Mouse (Mus musculus) ES-CJ7 (cell line): ENCODE measurements around the gene Ttc7b.
A peak's percentile ranks its signal among the peaks of the same experiment; 100 is the strongest.

Experiments
- DNase-seq: peaks from one replicate; pipeline ENCODE4 v3.0.0; 2011; ENCODE audit warnings: low read depth, low spot score

Ttc7b gene

DNA sequence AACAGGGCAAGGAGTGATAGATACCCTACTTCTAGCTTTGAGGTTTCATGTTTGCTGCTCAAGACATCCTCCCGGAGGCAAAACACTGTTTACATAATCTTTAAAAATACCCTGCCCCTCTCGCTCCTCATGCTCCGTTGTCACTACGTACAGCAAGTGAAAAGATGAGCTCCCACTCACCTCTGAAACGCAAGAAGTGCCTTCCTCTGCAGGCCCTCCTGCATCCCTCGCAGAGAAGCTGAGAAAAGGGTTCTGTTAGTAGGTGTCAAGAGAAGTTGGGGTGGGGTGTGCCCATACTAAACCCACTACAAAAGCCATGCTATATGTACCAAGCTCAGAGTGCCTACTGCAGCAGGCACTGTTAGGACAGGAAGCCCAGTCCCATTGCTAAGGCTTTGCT is 138.7 kb downstream of the Ttc7b start:
- no peak for DNase-seq

DNA sequence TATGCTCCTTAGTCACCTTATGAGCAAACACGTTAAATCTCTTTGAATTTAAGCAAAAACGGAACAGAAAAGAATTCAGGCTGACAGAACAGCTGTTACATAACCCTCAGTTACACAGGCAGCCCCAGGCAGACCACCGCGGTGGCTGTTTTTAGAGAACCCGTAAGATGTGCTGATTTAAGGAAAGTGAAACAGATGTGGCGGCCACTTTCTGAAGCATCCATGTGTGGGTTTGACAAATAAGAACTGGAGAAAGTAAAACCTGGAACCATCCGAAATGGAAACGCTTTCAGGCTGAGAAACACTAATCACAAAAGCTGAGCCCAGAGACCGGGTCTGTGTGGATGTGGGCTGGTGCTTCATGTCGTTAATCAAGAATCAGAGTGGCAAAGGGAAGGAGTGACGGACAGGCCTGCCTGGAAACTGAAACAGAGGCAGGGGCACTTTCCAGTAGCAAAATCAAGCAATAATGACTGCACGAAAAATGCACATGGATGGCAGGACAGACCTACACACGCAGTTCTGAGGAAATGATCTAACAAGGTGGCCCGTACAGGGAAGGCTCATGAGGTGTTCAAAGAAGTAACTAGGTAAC is 139.8 kb downstream of the Ttc7b start:
- no peak for DNase-seq

DNA sequence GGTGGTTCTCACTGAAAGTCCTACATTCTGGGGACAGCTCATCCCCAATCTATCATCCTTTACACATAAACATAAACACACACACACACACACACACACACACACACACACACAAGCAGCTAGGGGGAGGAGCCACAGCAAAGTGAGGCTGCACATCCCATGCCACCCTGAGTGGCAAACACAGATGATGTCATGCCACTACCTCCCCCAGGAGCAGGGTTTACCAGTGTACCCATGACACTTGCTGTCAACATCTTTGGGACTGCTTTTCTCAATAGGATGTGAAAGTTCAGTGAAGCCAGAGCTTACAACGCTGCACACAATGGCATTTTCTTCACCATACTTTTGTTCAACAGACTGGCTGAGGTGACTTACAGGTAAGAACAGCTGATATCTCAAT is 140.8 kb downstream of the Ttc7b start:
- no peak for DNase-seq

DNA sequence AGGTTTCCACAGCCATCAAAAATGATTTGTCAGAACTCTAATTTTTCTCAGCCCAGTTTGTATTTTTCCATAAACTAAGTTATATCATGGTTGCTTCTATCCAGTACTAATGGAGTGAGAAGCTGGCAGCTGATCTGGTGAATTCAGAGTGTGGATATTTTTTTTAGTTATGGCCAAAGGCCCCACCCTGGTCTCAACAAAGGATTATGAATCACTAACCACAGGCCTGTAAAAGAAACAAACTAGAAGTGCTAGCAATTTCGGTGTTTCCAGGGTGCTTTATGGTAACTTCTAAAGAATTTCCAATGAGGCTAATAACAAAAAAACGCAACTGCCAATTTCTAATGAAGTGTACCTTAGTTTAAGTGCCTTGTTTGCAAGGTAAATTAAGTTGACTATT is 142.4 kb downstream of the Ttc7b start:
- DNase-seq = no peak

DNA sequence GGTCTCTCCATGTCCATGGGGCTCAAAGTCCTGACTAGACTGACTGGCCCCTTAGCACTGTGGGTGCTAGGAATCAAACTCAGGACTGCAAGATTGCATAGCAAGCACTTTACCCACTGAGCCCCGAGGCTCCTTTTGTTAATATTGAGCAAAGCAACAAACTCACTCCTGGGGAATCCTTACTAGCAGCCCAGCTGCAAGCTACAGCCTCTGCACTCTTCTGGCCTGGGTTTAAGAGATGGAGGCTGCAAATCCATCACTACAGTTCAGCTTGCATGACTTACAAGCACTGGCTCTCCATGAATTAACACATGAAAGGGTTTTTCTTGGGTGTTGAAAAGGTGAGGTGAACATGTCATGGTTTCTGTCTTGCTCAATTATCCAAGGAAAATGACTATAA is 142.8 kb downstream of the Ttc7b start:
- DNase-seq = no peak

DNA sequence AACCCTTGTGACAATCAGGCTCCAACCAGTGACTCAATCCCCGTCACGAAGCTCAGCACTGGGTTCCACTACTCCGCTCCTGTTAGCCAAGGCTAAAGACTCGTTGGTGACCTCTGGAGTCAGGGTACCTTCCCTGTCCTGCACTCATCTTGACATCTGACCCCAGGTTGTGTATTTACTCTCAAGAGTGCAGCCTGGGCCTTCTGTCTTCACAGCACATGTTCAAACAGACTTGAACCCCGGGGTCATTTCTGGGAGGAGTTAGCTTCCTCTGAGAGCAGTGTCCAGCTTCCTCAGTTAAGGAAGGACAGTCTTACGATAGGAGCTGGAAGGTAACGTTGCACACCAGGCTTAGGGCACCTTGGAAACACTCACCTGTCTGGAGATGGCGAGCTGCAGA is 144.8 kb downstream of the Ttc7b start:
- no peak for DNase-seq

DNA sequence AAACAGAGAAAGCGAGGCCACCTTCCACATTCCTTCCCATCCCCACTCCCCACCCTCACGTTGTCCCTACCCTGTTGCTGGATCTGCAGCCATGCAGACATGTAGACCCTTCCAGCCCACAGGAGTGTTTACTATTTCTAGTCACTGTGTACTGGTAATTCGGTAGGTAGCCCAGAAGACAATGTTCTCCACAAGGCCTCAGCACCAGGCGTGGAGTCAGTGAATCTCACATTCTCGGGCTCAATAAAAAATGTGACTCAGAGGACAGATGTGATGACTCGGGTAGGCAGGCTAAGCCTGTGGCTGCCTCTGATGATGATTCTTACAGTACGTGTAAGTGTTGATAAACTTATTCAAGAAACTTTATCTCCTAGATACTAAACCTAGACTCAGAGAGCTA is 147.8 kb downstream of the Ttc7b start:
- no peak for DNase-seq

DNA sequence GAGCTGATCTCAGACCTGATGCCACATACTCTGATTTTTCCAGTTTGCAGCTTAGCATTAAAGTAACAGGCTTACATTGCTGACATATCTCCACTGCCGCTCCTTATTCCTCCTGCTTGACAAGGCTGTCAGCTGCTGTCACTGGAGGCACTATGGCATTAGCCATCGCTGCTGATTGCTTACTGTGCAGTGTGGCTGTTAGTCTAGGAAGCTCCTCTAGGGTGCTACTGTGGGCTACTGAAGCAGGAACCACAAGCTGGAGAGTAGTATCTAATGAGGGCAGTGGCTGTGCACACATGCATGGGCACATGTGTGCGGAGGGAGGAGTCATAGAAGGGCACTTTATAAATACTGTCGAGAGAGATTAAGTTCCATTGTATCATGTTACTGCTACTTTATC is 148.6 kb downstream of the Ttc7b start:
- DNase-seq = no peak

DNA sequence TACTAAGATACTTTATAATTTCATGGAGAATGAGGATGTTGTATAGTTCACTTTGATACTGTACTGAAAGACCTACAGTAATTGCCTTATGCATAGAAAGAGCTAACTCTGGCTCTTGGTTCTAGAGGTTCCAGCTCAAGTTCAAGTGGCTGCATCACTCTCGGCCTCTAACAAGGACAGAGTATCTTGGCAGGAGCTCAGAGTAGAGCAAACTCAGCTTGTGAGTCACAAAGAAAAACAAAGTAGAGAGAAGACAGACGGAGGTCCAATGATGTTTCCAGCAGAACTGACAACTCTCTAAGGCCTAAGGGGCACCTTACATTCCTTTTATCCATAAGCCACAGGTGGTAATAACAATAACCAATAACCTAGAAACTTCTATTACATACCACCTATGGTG is 150.8 kb downstream of the Ttc7b start:
- no peak for DNase-seq

DNA sequence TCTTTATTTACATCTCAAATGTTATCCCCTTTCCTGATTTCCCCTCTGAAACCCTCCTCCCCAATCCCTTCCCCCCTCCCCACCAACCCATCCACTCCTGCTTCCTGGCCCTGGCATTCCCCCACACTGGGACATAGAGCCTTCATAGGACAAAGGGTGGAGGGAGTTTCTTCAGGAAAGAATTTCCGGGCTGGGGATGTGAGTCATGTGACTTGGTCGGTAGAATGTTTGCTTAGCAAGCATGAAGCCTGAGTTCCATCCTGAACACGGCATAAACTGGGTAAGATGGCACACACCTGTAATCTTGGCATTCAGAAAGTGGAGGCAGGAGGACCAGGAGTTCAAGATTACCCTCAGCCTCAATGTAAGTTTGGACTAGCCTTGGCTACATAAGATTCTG is 151.4 kb downstream of the Ttc7b start:
- no peak for DNase-seq

DNA sequence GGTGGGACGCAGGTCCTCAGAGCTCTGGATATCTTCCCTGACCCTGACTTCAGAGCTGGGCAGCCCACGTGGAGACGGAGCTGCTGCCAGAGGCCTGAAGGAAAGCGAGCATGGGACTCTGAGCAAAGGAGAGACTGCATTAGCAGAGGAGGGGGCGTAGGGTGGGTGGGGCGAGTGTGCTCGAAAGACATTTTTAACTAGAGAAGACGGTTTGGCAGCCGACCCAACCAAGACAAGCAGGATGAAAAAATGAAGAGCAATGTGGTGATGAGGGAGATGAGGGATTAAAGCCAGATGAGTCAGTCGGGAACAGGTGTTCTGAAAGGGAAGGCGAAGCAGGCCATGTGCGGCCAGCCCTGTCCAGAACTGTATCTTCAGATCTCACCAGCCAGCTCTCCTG is 159.3 kb downstream of the Ttc7b start:
- no peak for DNase-seq

DNA sequence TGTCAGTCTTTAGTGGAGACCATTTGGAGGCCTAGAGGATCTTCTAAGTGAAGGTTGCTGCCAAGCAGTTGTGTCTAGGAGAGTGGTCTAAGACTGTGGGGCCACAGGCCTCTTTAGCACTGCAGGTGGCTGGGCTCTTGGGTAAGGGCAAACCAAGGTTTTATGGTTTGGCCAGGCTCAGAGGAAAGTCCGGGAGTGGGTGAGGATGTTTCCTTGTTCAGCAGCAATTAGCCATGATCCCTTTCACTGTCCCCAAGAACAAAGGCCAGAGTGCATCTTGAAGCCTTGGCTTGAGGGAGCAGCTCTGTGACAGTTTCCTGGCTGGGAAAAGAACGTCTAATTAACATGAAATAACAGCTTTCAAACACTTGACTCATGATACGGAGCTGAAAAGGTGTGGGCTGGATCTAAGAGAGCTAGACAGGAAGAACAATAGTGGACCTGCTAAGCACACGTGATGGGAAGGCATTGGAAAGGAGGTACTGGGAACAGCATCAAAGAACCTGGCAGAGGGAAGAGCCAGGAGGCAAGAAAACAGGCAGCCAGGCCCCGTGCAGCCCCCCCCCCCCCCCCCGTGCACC is 162.5 kb downstream of the Ttc7b start:
- DNase-seq = no peak

DNA sequence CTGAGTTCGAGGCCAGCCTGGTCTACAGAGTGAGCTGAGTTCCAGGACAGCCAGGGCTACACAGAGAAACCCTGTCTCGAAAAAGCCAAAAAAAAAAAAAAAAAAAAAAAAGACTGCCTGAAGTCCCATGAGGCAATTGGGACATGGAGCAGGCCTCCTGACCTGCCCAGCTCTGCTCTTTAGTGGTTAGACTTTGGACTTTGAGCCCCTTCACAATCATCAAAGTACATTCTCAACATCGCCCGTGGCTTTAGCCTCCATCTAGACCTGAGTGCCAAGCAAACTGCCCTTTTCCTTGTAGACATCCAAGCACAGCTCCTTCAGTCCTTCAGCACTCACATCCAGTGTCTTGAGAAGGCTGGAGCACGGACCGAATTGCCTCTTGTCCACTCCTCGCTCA is 164.2 kb downstream of the Ttc7b start:
- DNase-seq = no peak

DNA sequence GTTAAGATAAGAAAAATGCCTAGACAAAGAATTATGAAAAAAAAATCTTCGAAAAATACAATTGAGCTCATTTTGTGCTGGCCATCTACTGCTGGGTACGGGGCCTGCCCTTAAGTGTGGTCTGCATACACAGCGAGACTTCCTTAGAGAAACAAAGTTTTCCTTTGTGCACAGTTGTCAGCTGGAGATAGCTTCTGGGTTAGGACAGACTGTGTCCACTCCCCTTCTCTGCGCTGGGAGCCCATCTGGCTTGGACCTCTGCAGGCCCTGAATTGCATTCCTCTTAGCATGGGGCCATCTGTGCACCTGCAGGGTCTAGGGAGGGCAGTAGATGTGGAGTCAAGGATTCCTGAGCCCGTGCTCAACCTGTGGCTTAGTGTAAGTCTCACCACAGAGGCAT is 165.1 kb downstream of the Ttc7b start:
- DNase-seq = no peak

DNA sequence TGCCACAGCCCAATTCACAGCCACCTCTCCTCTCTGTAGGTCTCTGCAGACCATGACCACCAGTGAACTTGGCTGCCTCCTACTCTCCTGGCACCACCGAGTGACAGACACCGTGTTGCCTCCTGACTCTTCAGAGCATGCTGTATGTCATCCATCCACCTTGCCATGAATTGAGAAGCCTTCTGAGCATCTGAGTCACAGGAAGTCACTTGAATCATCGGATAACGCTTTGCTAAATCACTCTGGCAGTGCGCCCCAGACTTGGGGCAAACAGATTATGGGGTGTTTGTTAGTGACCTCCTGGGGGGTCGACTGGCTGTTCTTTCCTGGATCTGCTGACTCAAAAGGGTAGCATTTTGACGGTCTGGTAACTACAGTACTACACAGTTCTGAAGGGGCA is 166.7 kb downstream of the Ttc7b start:
- no peak for DNase-seq

DNA sequence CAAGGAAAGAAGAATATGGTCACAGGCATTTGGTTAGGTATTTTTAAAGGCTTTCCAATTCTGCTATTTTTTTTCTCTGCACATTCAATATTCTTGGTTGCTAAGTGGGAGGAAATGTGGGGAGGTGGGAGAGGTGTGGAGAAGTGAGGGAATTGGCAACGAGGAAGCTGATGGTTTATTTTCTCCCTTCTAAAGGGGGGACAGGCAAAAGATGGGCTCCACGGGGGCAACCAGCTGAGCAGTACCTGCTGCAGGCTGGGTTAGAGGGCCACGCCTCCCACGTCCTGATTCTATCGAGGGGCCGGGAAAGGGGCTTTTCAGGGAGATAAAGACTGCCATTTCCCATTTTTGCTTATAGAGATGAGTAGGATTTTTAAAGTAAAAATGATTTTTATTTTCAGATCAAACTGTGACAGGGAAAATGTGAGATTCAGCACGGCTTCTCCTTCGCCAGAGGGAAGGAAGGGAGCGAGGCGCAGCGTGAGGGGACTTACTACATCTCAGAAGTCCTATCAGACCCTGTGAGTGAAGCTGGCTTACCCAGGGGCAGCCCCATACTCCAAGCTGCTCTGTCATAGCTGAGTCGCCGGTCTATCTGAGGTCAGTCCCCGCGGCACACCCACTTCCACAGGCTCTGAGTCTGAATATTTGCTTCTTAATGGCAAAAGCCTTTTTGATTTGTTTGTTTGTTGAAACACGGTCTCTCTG is 167.4 kb downstream of the Ttc7b start:
- no peak for DNase-seq

DNA sequence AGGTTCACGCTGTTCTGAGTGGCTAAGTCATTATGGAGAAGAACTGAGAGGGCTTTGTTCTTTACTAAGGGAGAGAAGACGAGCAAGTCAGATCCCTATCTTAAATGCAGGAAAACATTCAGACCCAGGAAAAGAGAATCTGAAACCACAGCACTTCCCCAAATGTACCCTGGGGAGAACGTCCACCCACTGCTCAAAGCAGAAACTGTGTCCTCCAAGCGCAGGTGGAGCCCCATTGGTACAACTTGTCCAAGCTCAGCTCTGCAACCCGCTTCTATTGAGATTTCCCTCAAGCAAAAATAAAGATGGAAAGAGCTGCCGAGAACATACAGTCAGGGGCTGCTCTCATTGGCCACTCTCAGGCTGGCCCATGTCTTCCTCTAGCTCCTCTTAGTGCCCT is 168.5 kb downstream of the Ttc7b start:
- no peak for DNase-seq

DNA sequence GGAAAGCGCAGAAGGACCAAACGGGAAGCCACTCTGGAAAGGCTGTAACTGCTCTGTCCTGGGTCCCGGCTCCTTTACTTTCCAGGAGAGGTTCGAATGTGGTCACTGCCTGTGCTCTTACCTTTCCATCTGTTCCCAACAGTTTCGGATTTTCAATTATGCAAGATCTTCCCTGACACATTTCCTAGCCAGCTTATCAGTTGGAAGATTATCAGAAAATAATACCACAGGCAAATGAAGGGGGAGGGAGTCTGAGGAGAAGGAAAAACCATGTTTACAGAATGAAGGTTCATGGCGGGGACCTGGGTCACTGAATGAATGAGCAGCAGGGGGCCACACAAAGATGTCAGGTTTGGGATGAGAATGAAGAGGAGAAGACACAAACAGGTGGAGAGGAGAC is 177.1 kb downstream of the Ttc7b start:
- no peak for DNase-seq

DNA sequence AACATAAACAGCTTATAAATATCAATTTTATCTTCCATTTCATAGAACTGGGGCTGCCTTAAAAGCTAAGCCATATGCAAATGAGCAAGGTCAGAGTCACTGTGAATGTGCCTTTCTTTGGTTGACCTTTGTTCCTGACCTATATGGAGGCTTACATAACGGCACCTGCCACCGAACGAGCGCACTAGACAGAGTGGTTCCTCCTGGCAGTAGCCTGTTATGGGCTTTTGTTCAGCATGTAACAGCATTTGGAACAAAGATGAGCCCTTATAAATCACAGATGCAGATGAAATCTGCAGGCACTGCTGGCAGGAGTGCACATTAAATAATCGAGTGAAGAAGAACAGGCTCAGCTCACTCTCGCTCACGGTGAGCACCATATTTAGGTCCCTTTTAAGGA is 179.0 kb downstream of the Ttc7b start:
- DNase-seq = peak; percentile 35

DNA sequence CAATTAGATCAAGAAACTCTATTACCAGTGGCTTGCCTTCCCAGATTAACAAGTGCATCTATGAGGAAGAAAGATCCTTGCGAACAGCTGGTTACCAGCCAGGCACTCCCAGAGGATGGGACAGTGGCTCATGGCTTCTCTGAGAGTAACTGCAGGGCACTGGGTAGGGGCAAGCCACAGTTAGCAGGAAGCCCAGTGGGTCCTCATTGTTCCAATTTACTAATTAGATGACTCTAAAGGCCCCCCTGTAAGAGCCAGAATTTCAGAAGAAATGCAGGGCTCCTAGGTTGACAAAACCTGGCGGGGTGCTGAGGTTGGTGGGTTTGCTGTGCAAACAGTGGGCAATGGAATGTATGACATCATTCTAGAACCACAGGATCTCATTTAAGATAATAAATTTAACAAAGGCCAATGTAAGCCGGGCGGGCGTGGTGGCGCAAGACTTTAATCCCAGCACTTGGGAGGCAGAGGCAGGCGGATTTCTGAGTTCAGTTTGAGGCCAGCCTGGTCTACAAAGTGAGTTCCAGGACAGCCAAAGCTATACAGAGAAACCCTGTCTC is 179.6 kb downstream of the Ttc7b start:
- peak; percentile 53 for DNase-seq

DNA sequence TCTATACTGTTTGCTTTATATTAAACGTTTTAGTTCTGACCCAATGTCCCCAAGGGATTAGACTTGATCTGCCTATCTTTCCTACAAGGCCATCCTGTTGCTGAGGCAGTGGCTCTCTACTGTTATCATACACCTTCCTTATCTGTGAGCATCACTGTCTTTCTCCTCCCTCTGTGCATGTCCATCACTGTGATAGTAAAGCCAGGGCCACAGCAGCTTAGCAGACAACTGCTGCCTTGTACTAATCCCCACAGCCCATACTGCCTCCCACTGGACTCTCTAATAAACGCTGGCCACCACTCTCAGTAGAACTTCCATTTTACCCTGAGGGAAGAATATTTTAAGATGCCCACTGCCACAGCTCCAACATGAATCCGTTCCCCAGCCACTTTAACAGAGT is 182.6 kb downstream of the Ttc7b start:
- DNase-seq = peak; percentile 7

DNA sequence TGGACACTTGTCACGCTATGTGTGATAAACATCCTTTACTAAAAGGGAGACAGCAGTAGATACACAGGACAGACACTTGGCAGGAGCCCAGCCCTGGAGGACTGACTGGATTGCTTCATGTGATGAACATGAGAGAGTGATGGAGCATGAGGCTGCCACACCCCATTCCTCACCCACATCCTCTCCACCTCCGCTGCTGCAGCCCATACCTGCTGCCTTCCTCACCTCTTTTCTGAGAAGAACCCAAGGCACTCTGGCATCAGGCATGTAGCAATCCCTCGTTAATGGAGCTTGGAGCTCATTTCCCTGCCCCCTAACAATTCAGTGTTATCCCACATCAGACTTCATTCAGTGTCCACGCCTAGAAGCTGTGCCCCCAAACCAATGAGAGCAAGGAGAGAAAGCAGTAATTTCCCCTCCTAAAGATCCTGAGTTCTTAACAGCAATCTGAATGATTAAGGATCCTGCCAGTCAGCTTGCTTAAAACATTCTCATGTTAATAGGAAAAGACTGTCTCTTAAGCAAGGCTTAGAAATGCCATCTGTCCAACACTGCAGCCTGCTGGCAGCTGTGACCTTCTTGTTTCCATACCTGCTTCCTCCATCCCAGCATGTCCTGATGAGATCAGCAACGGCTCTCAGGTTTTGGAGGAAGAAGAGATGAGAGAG is 183.1 kb downstream of the Ttc7b start:
- peak; percentile 87 for DNase-seq

DNA sequence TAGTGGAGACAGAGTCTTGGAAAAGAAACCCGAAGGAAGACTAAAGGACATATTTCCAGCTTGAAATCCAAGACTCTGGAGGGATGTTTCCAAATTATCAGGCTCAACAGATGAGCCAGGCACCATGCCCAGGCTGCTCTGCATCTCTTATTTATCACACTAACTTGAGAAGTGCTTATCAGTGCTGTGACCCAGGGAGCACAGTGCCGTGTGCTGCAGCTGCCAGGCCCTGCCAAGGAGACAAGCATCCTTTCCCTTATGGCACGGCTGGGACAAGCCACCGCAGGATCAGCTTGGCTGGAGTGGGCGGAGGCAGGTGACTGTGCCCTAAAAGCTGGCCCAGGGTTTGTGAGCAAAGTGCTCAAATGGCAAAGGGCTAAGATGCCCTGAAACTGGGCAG is 184.4 kb downstream of the Ttc7b start:
- no peak for DNase-seq
